Mouse (Mus musculus): ENCODE data around the gene A830005F24Rik. TPM values are rescaled to one million over a fixed set of nuclear protein-coding genes. Genes with fewer than 3 reads are reported as not detected.

Gene A830005F24Rik
- total and polyA plus RNA-seq, 2 experiments from 2014 or later = 0.66 to 1.2 TPM

DNA sequence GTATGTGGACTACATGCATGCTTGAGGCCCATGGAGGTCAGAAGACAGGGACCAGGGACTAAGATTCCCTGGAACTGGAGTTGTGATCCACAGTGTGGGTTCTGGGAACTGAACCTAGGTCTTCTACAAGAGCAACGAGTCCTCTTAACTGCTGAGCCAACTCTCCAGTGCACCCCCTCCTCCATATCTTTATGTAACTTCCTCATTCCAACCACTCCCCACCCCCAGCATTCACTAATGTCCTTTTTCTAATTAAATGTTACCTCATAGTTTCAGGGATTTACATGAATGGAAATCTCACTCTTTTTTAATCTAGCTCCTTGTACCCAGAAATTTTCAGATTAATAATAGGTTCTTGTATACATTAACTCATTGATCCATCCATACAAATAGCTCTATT lies 42.6 kb downstream of the A830005F24Rik start:
- no peaks in the 10 kb centered on the region for H3K4me1 ChIP-seq (ENCODE audit: insufficient read depth, low read length)
- H3K9ac ChIP-seq (replicated peaks; ENCODE audit: low read length, poor library complexity, severe bottlenecking) = no peak overlapping the region
- H3K27me3 ChIP-seq (ENCODE audit: insufficient read depth, low read length) = no peaks in the 10 kb centered on the region
- ATAC-seq (ENCODE audit: low FRiP score) (no peak), DNase-seq (ENCODE audit: low spot score) (no peak)
- no peak overlapping the region for H3K27ac ChIP-seq (ENCODE audit: low read depth, low read length)
- no peak for TF ChIP-seq CTCF (IDR thresholded peaks at IDR 0.05)
- H3K36me3 ChIP-seq (ENCODE audit: insufficient read depth, low read length) = no peaks in the 10 kb centered on the region
- H3K9me3 ChIP-seq (ENCODE audit: low read length) = no peaks in the 10 kb centered on the region
- H3K4me2 ChIP-seq (ENCODE audit: low read depth, low read length, poor library complexity, severe bottlenecking) = no peak overlapping the region
- H3K4me3 ChIP-seq (ENCODE audit: low read depth, low read length) = no peak overlapping the region
- 95% methylated on average over 1 of the region's 1 CpGs for WGBS

GRCm38 (mm10) chr13:48561481-48561880 lies 48.1 kb downstream of the A830005F24Rik start:
- Histone ChIP-seq H3K4me2 (ENCODE audit: low read depth, low read length, poor library complexity, severe bottlenecking) (no peak overlapping the region), H3K27me3 (ENCODE audit: insufficient read depth, low read length) (no peaks in the 10 kb centered on the region), H3K4me1 (ENCODE audit: insufficient read depth, low read length) (no peaks in the 10 kb centered on the region), H3K9me3 (ENCODE audit: low read length) (no peaks in the 10 kb centered on the region), H3K9ac (replicated peaks; ENCODE audit: low read length, poor library complexity, severe bottlenecking) (no peak overlapping the region), H3K4me3 (ENCODE audit: low read depth, low read length) (no peak overlapping the region), H3K27ac (ENCODE audit: low read depth, low read length) (no peak overlapping the region), H3K36me3 (ENCODE audit: insufficient read depth, low read length) (no peaks in the 10 kb centered on the region)
- DNase-seq (ENCODE audit: low spot score) = no peak
- no peak for ATAC-seq (ENCODE audit: low FRiP score)
- TF ChIP-seq CTCF (IDR thresholded peaks at IDR 0.05) = no peak
- WGBS = 91% methylated on average over 2 of the region's 2 CpGs

DNA sequence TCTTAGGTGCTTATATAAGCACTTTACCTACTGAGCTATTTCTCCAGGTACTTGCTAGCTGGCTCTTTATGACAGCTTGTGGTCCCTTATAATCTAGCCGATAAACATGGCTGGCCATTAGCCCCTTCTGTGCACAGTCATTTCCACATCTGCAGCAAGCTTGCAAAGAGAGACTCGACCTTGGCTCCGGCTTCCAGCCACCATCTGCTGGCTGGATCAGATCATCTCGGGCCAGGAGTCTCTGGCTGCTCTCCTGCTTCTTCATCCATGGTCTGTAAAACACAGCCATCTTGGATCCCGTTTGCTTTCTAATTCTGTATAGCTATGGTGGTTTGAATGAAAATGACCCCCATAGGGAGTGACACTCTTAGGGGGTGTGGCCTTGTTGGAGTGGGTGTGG lies 49.0 kb downstream of the A830005F24Rik start:
- H3K9me3 ChIP-seq (ENCODE audit: low read length) = no peaks in the 10 kb centered on the region
- H3K27me3 ChIP-seq (ENCODE audit: insufficient read depth, low read length) = no peaks in the 10 kb centered on the region
- DNase-seq (ENCODE audit: low spot score) (no peak), ATAC-seq (ENCODE audit: low FRiP score) (no peak)
- H3K9ac ChIP-seq (replicated peaks; ENCODE audit: low read length, poor library complexity, severe bottlenecking) = no peak overlapping the region
- H3K4me2 ChIP-seq (ENCODE audit: low read depth, low read length, poor library complexity, severe bottlenecking) = no peak overlapping the region
- H3K4me1 ChIP-seq (ENCODE audit: insufficient read depth, low read length) = no peaks in the 10 kb centered on the region
- no peak overlapping the region for H3K4me3 ChIP-seq (ENCODE audit: low read depth, low read length)
- no peaks in the 10 kb centered on the region for H3K36me3 ChIP-seq (ENCODE audit: insufficient read depth, low read length)
- no peak for TF ChIP-seq CTCF (IDR thresholded peaks at IDR 0.05)
- H3K27ac ChIP-seq (ENCODE audit: low read depth, low read length) = no peak overlapping the region
- WGBS = 90% methylated on average over 5 of the region's 5 CpGs

MicroRNAs within 50 kb of the gene (microRNA counts, 519-probe panel; counts per million panel counts)
- microRNA mmu-let-7a (6,608 counts per million, percentile 98 among the panel's probes with 10 or more counts), microRNA mmu-let-7d (6,213 counts per million, percentile 97 among the panel's probes with 10 or more counts), microRNA mmu-let-7f (5,421 counts per million, percentile 94 among the panel's probes with 10 or more counts)

Small RNA genes within 50 kb of the gene (microRNA-seq; reads per million reads assigned to microRNA genes)
- gene Gm24111 (ENCODE audit: borderline number of aligned reads) = not detected
- 410 reads per million, percentile 62 among the genes with 10 or more reads in this experiment for gene Mirlet7a-1 (ENCODE audit: borderline number of aligned reads)
- gene Mirlet7d (ENCODE audit: borderline number of aligned reads) = 10,385 reads per million, percentile 95 among the genes with 10 or more reads in this experiment
- not detected for gene Mirlet7f-1 (ENCODE audit: borderline number of aligned reads)

Other genes with a start within 250 kb of the A830005F24Rik start
- 15.6 and 46.7 TPM in 2 replicates for gene Zfp169, start 119 bp upstream of the A830005F24Rik start, total RNA-seq (2014; rRNA removed)
- 2.2 and 3.6 TPM in 2 replicates for gene Zfp169, start 119 bp upstream of the A830005F24Rik start, polyA plus RNA-seq (2015; fragmentation: Nextera tagmentation; extraction: Ambion mirVana)
- gene Ptpdc1, start 112.1 kb downstream of the A830005F24Rik start, total RNA-seq (2014; rRNA removed) = 23.2 and 36.3 TPM in 2 replicates
- 13.5 and 15.3 TPM in 2 replicates for gene Ptpdc1, start 112.1 kb downstream of the A830005F24Rik start, polyA plus RNA-seq (2015; fragmentation: Nextera tagmentation; extraction: Ambion mirVana)
- gene Barx1, start 149.4 kb downstream of the A830005F24Rik start, total RNA-seq (2014; rRNA removed) = not detected in 2 replicates
- gene Barx1, start 149.4 kb downstream of the A830005F24Rik start, polyA plus RNA-seq (2015; fragmentation: Nextera tagmentation; extraction: Ambion mirVana) = not detected in 2 replicates

Data from midbrain, postnatal 0 days (tissue).